Mouse (Mus musculus) stomach, embryonic 16.5 days (tissue): Measurements from ENCODE around the gene Wfdc10. TPM values are rescaled to one million over a fixed set of nuclear protein-coding genes. Genes with fewer than 3 reads are reported as not detected.

Experiments
- ATAC-seq: fragments of 200-750 bp; cut with Nextera tagmentation; 2 replicates; pipeline ENCODE4 v1.8.0; 2017; ENCODE audit warnings: moderate number of reproducible peaks, moderate TSS enrichment; ENCODE audit not compliant: insufficient read depth, low FRiP score
- H3K27ac ChIP-seq: fragments of 300-500 bp; sonication (generic); 2 replicates; pipeline ENCODE4 v1.5.1; 2014; ENCODE audit warnings: low read length
- H3K27me3 ChIP-seq: fragments of 300-500 bp; sonication (generic); 2 replicates; pipeline ENCODE4 v1.6.1; 2014; ENCODE audit warnings: low read length, control low read depth, mixed read lengths; ENCODE audit not compliant: control insufficient read depth, insufficient read depth
- H3K36me3 ChIP-seq: fragments of 300-500 bp; sonication (generic); 2 replicates; pipeline ENCODE4 v1.6.1; 2014; ENCODE audit warnings: low read length; ENCODE audit not compliant: control insufficient read depth, insufficient read depth
- H3K4me1 ChIP-seq: fragments of 300-500 bp; sonication (generic); 2 replicates; pipeline ENCODE4 v1.6.1; 2014; ENCODE audit warnings: low read length, control low read depth, mixed read lengths; ENCODE audit not compliant: control insufficient read depth, insufficient read depth
- H3K4me2 ChIP-seq: fragments of 300-500 bp; sonication (generic); 2 replicates; pipeline ENCODE4 v1.6.1; 2014; ENCODE audit warnings: low read depth, low read length, mixed read lengths
- H3K4me3 ChIP-seq: fragments of 300-500 bp; sonication (generic); replicated peaks from 2 replicates; pipeline ENCODE4 v1.5.1; 2014; ENCODE audit warnings: mild to moderate bottlenecking, low read length
- H3K9ac ChIP-seq: fragments of 300-500 bp; sonication (generic); 2 replicates; pipeline ENCODE4 v1.6.1; 2014; ENCODE audit warnings: low read length
- H3K9me3 ChIP-seq: fragments of 300-500 bp; sonication (generic); replicated peaks from 2 replicates; pipeline ENCODE4 v1.6.1; 2016; ENCODE audit warnings: low read length, control low read depth; ENCODE audit not compliant: control insufficient read depth
- WGBS: fragments of 180-500 bp; shearing (Covaris S2); extraction: QIAGEN DNeasy Blood & Tissue Kit; methylation state at CpG from one replicate; pipeline ENCODE4 v1.1.7; 2014; 5-methylcytosine and 5-hydroxymethylcytosine counted together
- polyA plus RNA-seq: library from polyadenylated mRNA; unstranded; fragments of >200 nt; fragmentation: Nextera tagmentation; extraction: Ambion mirVana; gene quantifications from 2 replicates; pipeline ENCODE4 v1.2.1, GENCODE M21; 2015

Gene Wfdc10
- polyA plus RNA-seq, 1 experiment from 2014 or later: 0.79 TPM

- WGBS: 75% methylated on average over 13 of the region's 13 CpGs
- Histone ChIP-seq H3K9ac (no peak overlapping the region), H3K4me3 (no peak overlapping the region)
Measured at GRCm38 (mm10) chr2:164641881-164642673, 13.8 kb upstream of the Wfdc10 start.

GRCm38 (mm10) chr2:164656483-164656882 is 637 bp downstream of the Wfdc10 start, which contains the start of gene Wfdc9:
Gene Wfdc9, minus strand, starts transcription at chr2:164656583.
- H3K4me3 ChIP-seq: no peak within 1 kb of the TSS
- H3K27ac ChIP-seq: no peak within 1 kb of the TSS
- H3K36me3 ChIP-seq: no peaks in the 10 kb centered on the region
- 0 out of 2 replicates have a peak, but pooled peaks cover 2% of the 10 kb centered on the region for H3K27me3 ChIP-seq
- no peak within 1 kb of the TSS for H3K9ac ChIP-seq
- no peaks in the 10 kb centered on the region for H3K9me3 ChIP-seq
- ATAC-seq: no peak
- WGBS: 80% methylated on average over 9 of the region's 9 CpGs
- no peaks in the 10 kb centered on the region for H3K4me1 ChIP-seq
- no peak within 1 kb of the TSS for H3K4me2 ChIP-seq

More at GRCm38 (mm10) chr2:164641881-164642673, 13.8 kb upstream of the Wfdc10 start:
- ATAC-seq: no peak
- Histone ChIP-seq H3K27me3 (no peaks in the 10 kb centered on the region), H3K4me1 (no peaks in the 10 kb centered on the region), H3K36me3 (no peaks in the 10 kb centered on the region), H3K27ac (no peak overlapping the region), H3K4me2 (no peak overlapping the region), H3K9me3 (no peaks in the 10 kb centered on the region)

- H3K4me3 ChIP-seq: no peak overlapping the region
Measured at GRCm38 (mm10) chr2:164664851-164665250, 9.0 kb downstream of the Wfdc10 start.

DNA sequence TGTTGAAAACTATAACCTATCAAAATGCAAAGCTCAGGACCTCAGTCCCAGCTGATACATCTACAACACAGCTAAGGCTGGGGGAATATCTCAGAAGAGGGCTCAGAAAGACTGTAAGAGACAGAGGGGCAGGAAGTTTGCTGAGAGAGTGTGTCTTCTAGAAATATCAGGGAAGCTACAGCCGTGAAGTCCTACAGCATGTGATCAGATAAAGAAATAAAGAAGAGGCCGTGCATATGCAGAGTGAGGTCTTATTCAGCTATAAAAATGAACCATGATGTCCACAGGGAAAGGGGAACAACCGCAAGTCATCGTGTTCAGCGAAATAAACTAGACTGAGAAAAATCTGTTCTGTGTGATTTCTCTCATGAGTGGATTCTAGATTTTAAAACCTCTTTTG is 14.4 kb downstream of the Wfdc10 start:
- Histone ChIP-seq H3K27ac (no peak overlapping the region), H3K4me2 (no peak overlapping the region), H3K4me3 (no peak overlapping the region), H3K27me3 (no peaks in the 10 kb centered on the region), H3K9me3 (0 out of 2 replicates have a peak, but pooled peaks cover 3% of the 10 kb centered on the region), H3K9ac (no peak overlapping the region), H3K36me3 (no peaks in the 10 kb centered on the region), H3K4me1 (no peaks in the 10 kb centered on the region)
- 81% methylated on average over 5 of the region's 5 CpGs for WGBS
- no peak for ATAC-seq

More at GRCm38 (mm10) chr2:164664851-164665250, 9.0 kb downstream of the Wfdc10 start:
- H3K4me2 ChIP-seq: no peak overlapping the region
- WGBS: 87% methylated on average over 7 of the region's 7 CpGs
- no peak overlapping the region for H3K9ac ChIP-seq
- no peak overlapping the region for H3K27ac ChIP-seq
- H3K9me3 ChIP-seq: no peaks in the 10 kb centered on the region
- no peaks in the 10 kb centered on the region for H3K27me3 ChIP-seq
- no peaks in the 10 kb centered on the region for H3K36me3 ChIP-seq
- no peaks in the 10 kb centered on the region for H3K4me1 ChIP-seq
- ATAC-seq: no peak

DNA sequence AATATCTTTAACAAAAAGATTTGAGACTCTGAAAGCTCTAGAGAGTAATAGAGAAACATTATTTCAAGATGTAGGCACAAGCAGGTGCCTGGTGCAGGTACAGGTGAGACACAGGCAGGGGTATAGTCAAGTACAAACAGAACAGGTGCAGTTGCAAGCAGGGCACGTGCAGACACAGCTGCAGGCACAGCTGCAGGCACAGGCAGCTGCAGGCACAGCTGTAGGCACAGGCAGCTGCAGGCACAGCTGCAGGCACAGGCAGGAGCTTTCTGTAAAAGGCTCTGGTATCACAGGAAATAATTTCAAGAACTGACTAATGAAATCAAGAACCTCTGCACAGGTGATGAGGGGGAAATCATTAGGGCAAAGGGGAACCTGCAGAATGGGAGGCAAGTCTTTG is 15.1 kb downstream of the Wfdc10 start:
- Histone ChIP-seq H3K27ac (no peak overlapping the region), H3K4me2 (no peak overlapping the region), H3K36me3 (no peaks in the 10 kb centered on the region), H3K9ac (no peak overlapping the region), H3K9me3 (0 out of 2 replicates have a peak, but pooled peaks cover 3% of the 10 kb centered on the region), H3K27me3 (no peaks in the 10 kb centered on the region), H3K4me3 (no peak overlapping the region), H3K4me1 (no peaks in the 10 kb centered on the region)
- WGBS: 4% methylated on average over 1 of the region's 1 CpGs
- no peak for ATAC-seq

DNA sequence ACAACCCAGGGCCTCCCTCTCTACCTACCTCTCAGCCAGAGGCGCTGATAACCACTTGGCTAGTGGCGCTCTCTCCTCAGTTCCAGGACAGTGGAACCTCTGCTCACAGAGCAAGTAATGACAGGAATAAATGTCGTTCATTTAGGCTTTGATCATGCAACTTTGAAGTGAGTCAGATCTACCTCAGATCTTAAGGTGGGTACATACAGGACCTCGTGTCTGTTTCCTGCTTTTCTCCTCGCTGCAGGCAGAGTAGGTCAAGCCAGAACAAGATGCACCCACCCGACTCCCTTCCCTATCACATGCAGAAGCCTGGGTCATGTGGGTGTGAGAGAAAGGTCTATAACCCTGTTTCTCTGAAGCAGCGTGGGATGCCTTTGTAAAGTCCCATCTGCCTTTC is 18.1 kb downstream of the Wfdc10 start, which contains the start of gene Wfdc11:
Gene Wfdc11 (minus strand): TSS at position 101 of the 400 bp plus-strand sequence.
- Histone ChIP-seq H3K4me1 (0 out of 2 replicates have a peak, but pooled peaks cover 4% of the 10 kb centered on the region), H3K9ac (no peak within 1 kb of the TSS), H3K27ac (no peak within 1 kb of the TSS), H3K4me3 (no peak within 1 kb of the TSS), H3K36me3 (no peaks in the 10 kb centered on the region), H3K27me3 (no peaks in the 10 kb centered on the region), H3K4me2 (no peak within 1 kb of the TSS), H3K9me3 (0 out of 2 replicates have a peak, but pooled peaks cover 3% of the 10 kb centered on the region)
- WGBS: 73% methylated on average over 7 of the region's 7 CpGs
- no peak for ATAC-seq

DNA sequence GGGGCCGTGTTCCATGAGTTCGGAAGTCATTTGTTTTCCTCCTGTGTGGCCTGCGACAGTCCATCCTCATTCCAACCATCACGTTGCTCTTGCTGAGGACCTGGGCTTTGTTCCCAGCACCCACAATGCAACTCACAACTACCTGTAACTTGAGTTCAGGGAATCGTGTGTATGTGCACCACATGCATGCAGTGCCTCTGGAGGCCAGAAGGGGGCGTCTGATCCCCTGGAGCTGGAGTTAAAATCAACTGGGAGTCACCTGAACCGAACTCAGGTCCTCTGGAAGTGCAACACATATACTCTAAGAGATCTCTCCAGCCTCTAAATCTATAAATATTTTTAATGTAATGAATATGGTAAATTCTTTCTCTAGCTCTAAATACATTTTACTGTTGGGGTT is 20.3 kb downstream of the Wfdc10 start:
- Histone ChIP-seq H3K36me3 (no peaks in the 10 kb centered on the region), H3K9ac (no peak overlapping the region), H3K27ac (no peak overlapping the region), H3K4me1 (0 out of 2 replicates have a peak, but pooled peaks cover 4% of the 10 kb centered on the region), H3K27me3 (no peaks in the 10 kb centered on the region), H3K9me3 (0 out of 2 replicates have a peak, but pooled peaks cover 3% of the 10 kb centered on the region), H3K4me2 (no peak overlapping the region), H3K4me3 (no peak overlapping the region)
- no peak for ATAC-seq
- 80% methylated on average over 7 of the region's 7 CpGs for WGBS

GRCm38 (mm10) chr2:164676916-164677685 is 21.3 kb downstream of the Wfdc10 start:
- no peak overlapping the region for H3K27ac ChIP-seq
- no peak overlapping the region for H3K4me2 ChIP-seq
- no peaks in the 10 kb centered on the region for H3K27me3 ChIP-seq
- no peak overlapping the region for H3K9ac ChIP-seq
- ATAC-seq: no peak
- no peak overlapping the region for H3K4me3 ChIP-seq
- WGBS: 70% methylated on average over 16 of the region's 16 CpGs
- H3K4me1 ChIP-seq: 0 out of 2 replicates have a peak, but pooled peaks cover 4% of the 10 kb centered on the region
- H3K36me3 ChIP-seq: no peaks in the 10 kb centered on the region
- 0 out of 2 replicates have a peak, but pooled peaks cover 3% of the 10 kb centered on the region for H3K9me3 ChIP-seq
